Mouse (Mus musculus) adrenal gland, postnatal 4 days (tissue): Measurements from ENCODE around the gene Zswim5. TPM values are rescaled to one million over a fixed set of nuclear protein-coding genes. Genes with fewer than 3 reads are reported as not detected.
A peak's percentile ranks its signal among the peaks of the same experiment; 100 is the strongest.

Experiments
- DNase-seq, 2 experiments: peaks; one replicate each; pipeline ENCODE4 v3.0.0; 2021 to 2022; ENCODE audit warnings: low spot score in 2 of 2, mixed read lengths in 2 of 2
- total RNA-seq, 2 experiments: library from RNA; stranded (reverse); gene quantifications; 2 replicates each; pipeline ENCODE4 v1.2.3; 2021

Zswim5 gene
- total RNA-seq, 2 experiments from 2014 or later, result 5.6 to 6.5 TPM

- DNase-seq, result no peak
Observed at GRCm38 (mm10) chr4:116910489-116911181, 33.5 kb downstream of the Zswim5 start.

DNA sequence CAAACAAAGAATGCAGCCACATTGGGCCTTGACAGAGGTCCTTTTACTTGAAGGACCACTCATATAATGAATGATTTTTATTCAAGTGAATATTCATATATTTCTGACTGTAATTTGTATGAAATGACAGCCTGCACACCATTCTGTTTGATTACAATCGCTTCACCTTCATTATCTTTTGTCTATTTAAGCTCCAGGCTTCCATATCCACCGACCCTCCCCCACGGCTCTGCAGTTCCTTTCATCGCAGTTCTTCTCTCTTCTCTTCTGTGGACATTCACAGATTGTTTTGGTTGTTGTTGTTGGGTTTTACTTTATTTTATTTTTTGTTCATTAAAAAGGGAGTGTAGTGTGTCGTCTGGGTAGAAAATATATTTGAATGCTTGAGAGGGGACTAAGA, 34.0 kb downstream of the Zswim5 start:
- no peak for DNase-seq

DNA sequence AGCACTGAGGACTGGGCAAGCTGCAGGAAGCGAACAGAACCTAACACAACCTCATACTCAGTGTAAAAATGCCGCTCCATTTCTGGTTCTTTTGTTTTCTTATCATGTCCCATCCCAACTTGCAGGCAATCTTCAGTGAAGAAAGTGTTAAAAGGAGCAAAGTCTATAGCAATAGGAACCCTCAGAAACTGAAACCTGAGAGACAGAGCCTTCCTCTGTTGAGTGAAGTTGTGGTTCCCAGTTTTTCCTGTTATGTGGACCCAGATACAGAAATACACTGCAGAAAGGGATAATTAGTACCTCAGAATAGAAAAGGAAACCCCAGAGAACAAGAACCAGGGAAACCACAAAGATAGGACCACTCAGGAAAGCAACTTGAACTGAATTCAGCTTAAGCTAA, 36.1 kb downstream of the Zswim5 start:
- DNase-seq, result no peak

- no peak for DNase-seq
Observed at GRCm38 (mm10) chr4:116928006-116928651, 51.0 kb downstream of the Zswim5 start.

DNA sequence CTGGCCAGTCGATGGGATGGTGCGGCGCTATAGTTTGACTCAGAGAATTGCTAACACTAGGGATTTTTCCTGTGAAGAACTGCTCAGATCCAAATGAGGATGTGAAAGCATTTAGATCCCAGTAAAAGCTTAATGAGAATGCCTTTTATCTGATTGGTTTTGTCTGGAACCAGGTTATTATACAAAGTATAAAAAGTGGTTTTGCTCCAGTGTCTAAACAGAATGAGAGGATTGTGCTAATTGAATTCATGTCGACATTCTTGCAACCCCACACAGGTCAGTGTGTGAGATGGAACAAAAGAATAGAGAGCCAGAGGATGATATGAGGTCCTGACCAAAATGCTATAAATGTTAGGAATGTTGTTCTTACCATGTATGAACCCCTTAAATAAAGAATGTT, 62.4 kb downstream of the Zswim5 start:
- DNase-seq, result no peak

DNA sequence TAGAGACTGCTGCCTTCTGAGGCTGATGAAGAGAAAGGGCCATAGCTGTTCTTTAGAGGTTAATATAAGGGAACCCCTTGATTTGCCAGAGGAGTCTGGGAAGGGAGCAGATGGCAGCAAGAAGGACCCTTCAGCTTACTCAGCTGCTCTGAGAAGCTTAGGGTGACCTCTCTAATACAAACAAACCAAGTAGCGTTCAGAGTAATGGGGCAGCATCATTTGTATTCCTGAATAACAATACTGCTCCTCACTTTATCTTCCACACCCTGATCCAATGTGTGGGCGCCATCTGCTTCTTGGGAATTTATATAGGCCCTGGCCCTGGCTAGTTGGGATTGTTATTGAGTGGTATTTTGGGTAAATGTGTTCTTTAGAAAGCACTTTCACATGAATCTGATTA, 65.5 kb downstream of the Zswim5 start:
- no peak for DNase-seq

DNA sequence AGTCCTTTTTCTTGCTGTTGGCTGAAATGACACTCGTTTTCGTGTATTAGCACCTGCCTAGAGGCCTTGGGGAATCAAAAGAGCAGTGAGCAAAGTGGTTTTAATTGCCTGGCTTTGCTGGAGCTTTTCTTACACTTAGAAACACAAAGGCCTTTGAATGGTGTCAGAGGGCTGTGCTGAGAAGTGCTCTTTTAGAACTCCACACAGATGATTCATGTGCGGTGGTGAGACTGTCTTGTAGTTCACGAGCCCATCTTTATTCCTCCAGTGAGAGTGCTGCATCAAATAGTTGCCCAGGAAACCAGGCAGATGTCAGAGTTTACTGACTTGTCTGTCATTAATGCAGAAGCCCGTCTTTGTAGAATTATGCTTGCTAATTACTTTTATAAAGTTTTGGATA, 66.9 kb downstream of the Zswim5 start:
- no peak for DNase-seq

- DNase-seq, result no peak
Observed at GRCm38 (mm10) chr4:116951642-116952041, 74.5 kb downstream of the Zswim5 start.

DNA sequence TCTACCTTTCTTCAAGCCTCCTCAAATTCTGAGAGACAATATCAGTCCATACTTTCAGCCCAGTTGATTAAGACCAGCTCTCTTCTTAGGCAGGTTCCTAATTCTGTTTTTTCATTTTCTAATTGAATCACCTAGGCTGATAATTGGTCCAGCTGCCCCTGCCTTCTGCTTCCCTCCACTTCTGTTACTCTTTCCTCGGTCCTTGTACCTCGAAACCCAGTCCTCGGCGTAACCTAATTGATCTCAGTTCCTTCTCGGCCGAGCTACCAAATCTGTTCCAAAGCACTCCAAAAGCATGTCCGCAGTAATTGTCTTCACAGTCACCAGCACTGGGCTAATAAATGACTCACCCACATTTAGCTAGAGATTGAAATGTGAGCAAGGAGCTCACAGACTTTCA, 77.8 kb downstream of the Zswim5 start:
- DNase-seq, result no peak

GRCm38 (mm10) chr4:116976503-116976902, 99.3 kb downstream of the Zswim5 start:
- DNase-seq, result no peak

DNA sequence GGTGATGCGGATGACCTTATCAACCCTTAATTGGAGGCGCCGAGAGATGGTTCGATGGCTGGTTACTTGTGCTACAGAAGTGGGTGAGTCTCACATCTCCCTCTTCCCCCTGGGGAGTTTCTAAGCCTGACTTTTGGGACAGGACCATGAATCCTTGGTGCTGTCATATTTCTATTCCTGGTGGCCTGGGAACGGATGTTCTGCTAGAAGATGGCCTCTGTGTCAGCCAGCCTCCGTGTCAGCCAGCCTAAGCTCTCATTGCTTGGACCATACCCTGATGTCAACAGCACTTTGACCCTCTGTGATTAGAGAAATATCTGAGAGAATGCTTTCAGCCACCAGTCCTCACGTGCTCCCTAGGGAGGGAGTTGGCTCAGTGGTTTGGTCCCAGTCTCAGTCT, 108.5 kb downstream of the Zswim5 start:
- DNase-seq, result no peak

GRCm38 (mm10) chr4:116986400-116987121, 109.4 kb downstream of the Zswim5 start:
- DNase-seq, result peak; percentile 38 to 75

DNA sequence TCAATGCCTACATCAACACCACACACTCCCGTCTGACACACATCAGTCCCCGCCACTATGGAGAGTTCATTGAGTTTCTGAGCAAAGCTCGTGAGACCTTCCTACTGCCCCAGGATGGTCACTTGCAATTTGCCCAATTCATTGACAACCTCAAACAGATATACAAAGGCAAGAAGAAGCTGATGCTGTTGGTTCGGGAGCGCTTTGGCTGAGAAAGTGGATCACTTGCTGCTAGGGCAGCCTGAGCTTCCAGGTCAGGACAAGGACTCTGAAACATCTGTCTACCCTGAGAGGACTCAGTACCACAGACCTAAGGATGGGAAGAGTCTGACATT, 109.9 kb downstream of the Zswim5 start:
- no peak for DNase-seq

DNA sequence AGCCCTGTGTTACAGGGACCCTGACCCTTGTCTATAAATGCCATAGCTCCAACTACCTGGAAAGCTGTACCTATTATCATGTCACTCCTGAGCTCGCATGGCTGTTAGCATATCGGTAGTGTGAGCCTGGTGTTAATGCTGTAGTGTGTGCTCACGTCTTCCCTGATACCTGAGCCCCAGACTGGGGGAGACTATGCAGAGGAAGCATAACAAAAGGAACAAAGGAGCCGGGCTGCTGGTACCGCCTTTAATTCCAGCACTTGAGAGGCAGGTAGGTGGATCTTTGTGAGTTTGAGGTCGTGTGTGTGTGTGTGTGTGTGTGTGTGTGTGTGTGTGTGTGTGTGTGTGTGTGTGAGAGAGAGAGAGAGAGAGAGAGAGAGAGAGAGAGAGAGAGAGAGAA, 112.6 kb downstream of the Zswim5 start:
- no peak for DNase-seq

GRCm38 (mm10) chr4:116991366-116991765, 114.2 kb downstream of the Zswim5 start:
- peak; percentile 36 to 56 for DNase-seq

GRCm38 (mm10) chr4:116993672-116994621, 116.8 kb downstream of the Zswim5 start, which contains the start of gene Urod:
Gene Urod, minus strand, starts transcription at chr4:116994413.
- peak; percentile 73 to 90 for DNase-seq

DNA sequence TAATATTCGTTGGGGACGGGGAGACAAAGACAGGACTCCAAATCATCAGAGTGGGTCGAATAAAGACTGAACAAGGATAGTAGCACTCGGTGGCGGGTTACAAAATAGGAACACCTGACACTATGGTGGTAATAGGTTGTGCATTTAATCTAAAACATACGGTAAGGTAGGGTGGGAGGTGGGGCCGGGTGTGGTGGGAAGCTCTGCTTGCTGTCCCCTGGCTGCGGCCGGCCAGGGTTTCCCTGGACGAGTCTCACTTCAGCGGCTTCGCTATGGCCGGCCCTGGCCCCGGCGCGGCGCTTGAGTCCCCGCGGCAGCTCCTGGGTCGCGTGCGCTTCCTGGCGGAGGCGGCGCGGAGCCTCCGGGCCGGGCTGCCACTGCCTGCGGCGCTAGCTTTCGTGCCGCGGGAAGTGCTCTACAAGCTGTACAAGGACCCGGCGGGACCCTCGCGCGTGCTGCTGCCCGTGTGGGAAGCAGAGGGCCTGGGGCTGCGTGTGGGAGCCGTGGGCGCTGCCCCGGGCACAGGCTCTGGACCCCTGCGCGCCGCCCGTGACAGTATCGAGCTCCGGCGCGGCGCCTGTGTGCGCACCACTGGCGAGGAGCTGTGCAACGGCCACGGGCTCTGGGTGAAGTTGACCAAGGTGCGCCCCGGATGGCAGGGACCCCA, 118.1 kb downstream of the Zswim5 start, which contains the start of gene Hectd3:
Gene Hectd3 (plus strand): TSS at position 187 of the 667 bp plus-strand sequence.
- DNase-seq, result no peak

GRCm38 (mm10) chr4:116995798-116996135, 118.6 kb downstream of the Zswim5 start:
- DNase-seq, result no peak

- no peak for DNase-seq
Observed at GRCm38 (mm10) chr4:116999513-117000154, 122.5 kb downstream of the Zswim5 start.

DNA sequence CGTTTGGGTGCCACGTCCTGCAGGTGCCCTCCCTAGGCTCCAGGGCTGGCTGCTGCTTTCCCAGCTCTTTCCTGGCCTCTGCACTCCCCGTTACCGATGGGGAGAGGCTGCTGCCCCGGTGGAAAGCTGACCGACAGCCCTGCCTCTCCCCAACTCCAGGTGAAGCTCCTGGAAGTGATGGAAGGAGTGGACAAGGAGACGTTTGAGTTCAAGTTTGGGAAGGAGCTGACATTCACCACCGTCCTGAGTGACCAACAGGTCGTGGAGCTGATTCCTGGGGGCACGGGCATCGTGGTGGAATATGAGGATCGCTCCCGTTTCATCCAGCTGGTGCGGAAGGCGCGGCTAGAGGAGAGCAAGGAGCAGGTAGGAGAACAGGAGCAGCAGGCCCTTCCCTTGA, 124.8 kb downstream of the Zswim5 start:
- DNase-seq, result no peak
